Mouse (Mus musculus) CD4-positive, CD25-positive, alpha-beta regulatory T cell (primary cell): ENCODE measurements around the gene Zfp493. TPM values are rescaled to one million over a fixed set of nuclear protein-coding genes. Genes with fewer than 3 reads are reported as not detected.

Experiments used
- polyA plus RNA-seq: library from polyadenylated mRNA; unstranded; fragments of 100-300 nt; shearing (Covaris generic); gene quantifications from one replicate; pipeline ENCODE4 v1.2.1, GENCODE M21; 2017

The Zfp493 gene
- polyA plus RNA-seq: 1.8 TPM

GRCm38 (mm10) chr13:67779265-67780221, at the start of gene Zfp493:
Gene Zfp493, plus strand, starts transcription at chr13:67779693.

GRCm38 (mm10) chr13:67754333-67755306, 24.9 kb upstream of the Zfp493 start, which contains the start of gene Zfp85:
Gene Zfp85, minus strand, starts transcription at chr13:67755228.

GRCm38 (mm10) chr13:67813710-67814660, 34.5 kb downstream of the Zfp493 start, which contains the start of gene Zfp273:
Gene Zfp273, plus strand, starts transcription at chr13:67813740.

GRCm38 (mm10) chr13:67830911-67831336, 51.4 kb downstream of the Zfp493 start, which contains the start of gene Gm10037:
Gene Gm10037, plus strand, starts transcription at chr13:67831106.

Other genes starting within 250 kb of the Zfp493 start
- 18.8 TPM for gene Zfp748, start 225.9 kb upstream of the Zfp493 start, polyA plus RNA-seq
- gene Zfp729b, start 170.0 kb upstream of the Zfp493 start, polyA plus RNA-seq: 7.9 TPM
- gene Gm49345, start 141.9 kb upstream of the Zfp493 start, polyA plus RNA-seq: 3.7 TPM
- gene Zfp729a, start 141.9 kb upstream of the Zfp493 start, polyA plus RNA-seq: 9.0 TPM
- 20.4 TPM for gene Zfp738, start 92.6 kb upstream of the Zfp493 start, polyA plus RNA-seq
- gene Zfp65, start 50.5 kb upstream of the Zfp493 start, polyA plus RNA-seq: 9.5 TPM
- gene Zfp85, start 24.5 kb upstream of the Zfp493 start, polyA plus RNA-seq: 8.9 TPM
- 5.3 TPM for gene Zfp273, start 34.0 kb downstream of the Zfp493 start, polyA plus RNA-seq
- not detected for gene Gm10037, start 51.4 kb downstream of the Zfp493 start, polyA plus RNA-seq
- gene BC048507, start 83.6 kb downstream of the Zfp493 start, polyA plus RNA-seq: not detected